Mouse (Mus musculus) erythroblast, embryonic 14.5 days (primary cell): ENCODE data around the gene Chpt1.

Source experiments
- GATA1 ChIP-seq: IDR thresholded peaks from 2 replicates; pipeline ENCODE4 v1.6.1; 2012; ENCODE audit warnings: low read length, inconsistent platforms, mixed read lengths
- TAL1 ChIP-seq: IDR thresholded peaks from 3 replicates; pipeline ENCODE4 v1.6.1; 2012; ENCODE audit warnings: low read length, inconsistent platforms, mixed read lengths

GRCm38 (mm10) chr10:88492658-88493057, 11.2 kb downstream of the Chpt1 start:
- TF ChIP-seq TAL1 (no peak), GATA1 (no peak)
